Mouse (Mus musculus): ENCODE measurements at regions not wholly inside any gene's neighbourhood (a gene's known extent, or its start where the extent isn't known, plus 50 kb on each side); places are given as distances from the start of the nearest gene placed in this dataset.

GRCm38 (mm10) chr1:138011581-138011980 lies 163.9 kb downstream of the Ptprc start:
- Histone ChIP-seq H3K4me3 (no peak overlapping the region), H3K27ac (no peak overlapping the region), H3K27me3 (ENCODE audit: poor library complexity, severe bottlenecking) (no peaks in the 10 kb centered on the region), H3K36me3 (replicated peaks) (no peaks in the 10 kb centered on the region), H3K9me3 (no peaks in the 10 kb centered on the region), H3K4me1 (0 out of 2 replicates have a peak, but pooled peaks cover 5% of the 10 kb centered on the region)
- WGBS = 86% methylated on average over 1 of the region's 1 CpGs
- no peak for DNase-seq (ENCODE audit: extremely low spot score, low spot score)

DNA sequence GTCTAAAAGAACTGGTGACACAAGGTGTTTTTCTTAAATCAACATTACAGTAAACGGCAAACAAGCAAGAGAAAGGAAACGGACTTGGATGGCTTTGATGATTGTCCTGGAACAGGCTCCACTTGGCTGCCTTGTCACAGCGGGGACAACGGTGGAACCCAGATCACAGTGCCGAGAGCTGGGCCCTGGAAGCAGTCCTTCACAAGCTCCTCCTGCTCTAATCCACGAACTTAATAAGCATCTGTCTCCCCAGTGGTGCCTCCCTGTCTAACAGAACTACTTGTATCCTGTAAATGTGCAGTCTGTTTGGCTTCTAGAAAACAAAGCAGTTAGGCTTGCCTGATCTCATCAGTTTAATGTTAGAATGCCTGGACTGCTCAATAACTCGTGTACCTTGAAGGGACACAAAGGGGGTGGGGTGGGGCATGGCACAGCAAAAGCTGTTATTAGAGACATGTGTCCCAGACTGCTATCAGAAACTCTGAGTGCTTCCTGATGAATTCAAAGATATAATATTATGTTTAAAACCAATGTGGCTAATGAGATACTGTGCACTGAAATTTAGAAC lies 164.5 kb downstream of the Ptprc start:
- DNase-seq (ENCODE audit: extremely low spot score, low spot score) = no peak
- 0 out of 2 replicates have a peak, but pooled peaks cover 5% of the 10 kb centered on the region for H3K4me1 ChIP-seq
- no peaks in the 10 kb centered on the region for H3K9me3 ChIP-seq
- no peak overlapping the region for H3K4me3 ChIP-seq
- H3K27ac ChIP-seq = no peak overlapping the region
- WGBS = 79% methylated on average over 7 of the region's 7 CpGs
- H3K36me3 ChIP-seq (replicated peaks) = no peaks in the 10 kb centered on the region
- no peaks in the 10 kb centered on the region for H3K27me3 ChIP-seq (ENCODE audit: poor library complexity, severe bottlenecking)

DNA sequence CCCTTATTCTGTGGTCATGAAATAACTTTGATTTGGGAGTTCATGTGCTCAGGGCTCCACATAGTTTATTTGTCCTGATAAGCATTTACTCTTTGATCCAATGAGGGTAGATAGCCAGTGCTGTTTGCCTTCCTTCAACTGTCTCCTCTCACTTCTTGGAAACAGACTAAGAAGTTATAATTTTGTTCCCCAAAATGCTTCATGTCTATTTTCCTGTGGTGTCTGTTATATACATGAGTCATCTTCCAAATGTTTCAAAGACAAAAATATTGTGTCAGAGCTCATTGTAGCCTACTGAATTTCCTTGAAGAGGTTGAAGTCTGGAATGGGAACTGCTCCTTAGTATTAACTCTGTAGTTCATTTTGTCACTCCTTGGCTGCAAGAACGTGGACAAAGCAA lies 168.7 kb downstream of the Ptprc start:
- Histone ChIP-seq H3K4me1 (0 out of 2 replicates have a peak, but pooled peaks cover 5% of the 10 kb centered on the region), H3K36me3 (replicated peaks) (no peaks in the 10 kb centered on the region), H3K27ac (no peak overlapping the region), H3K9me3 (no peaks in the 10 kb centered on the region), H3K27me3 (ENCODE audit: poor library complexity, severe bottlenecking) (no peaks in the 10 kb centered on the region), H3K4me3 (no peak overlapping the region)
- no peak for DNase-seq (ENCODE audit: extremely low spot score, low spot score)
- WGBS = 65% methylated on average over 1 of the region's 1 CpGs

DNA sequence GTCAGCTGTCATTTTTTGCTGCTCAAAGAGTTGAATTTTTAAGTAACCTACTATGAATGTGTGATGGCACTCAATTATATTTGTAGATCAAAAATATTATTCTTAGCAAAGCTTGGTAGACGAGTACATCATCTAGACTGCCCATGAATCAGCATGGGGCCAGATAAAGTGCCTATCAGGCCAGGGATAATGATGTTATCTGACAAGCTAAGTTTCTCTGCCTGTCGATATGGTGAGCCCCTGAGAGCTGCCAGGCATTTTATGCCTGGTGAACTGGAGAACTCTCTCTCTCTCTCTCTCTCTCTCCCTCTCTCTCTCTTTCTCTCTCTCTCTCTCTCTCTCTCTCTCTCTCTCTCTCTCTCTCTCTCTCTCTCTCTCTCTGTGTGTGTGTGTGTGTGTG lies 171.2 kb downstream of the Ptprc start:
- DNase-seq (ENCODE audit: extremely low spot score, low spot score) = no peak
- no peak overlapping the region for H3K27ac ChIP-seq
- no peaks in the 10 kb centered on the region for H3K27me3 ChIP-seq (ENCODE audit: poor library complexity, severe bottlenecking)
- no peak overlapping the region for H3K4me3 ChIP-seq
- H3K4me1 ChIP-seq = no peaks in the 10 kb centered on the region; the same call in 1 of the 2 replicates
- H3K36me3 ChIP-seq (replicated peaks) = no peaks in the 10 kb centered on the region
- H3K9me3 ChIP-seq = no peaks in the 10 kb centered on the region
- whole genome bisulfite sequencing = 67% methylated on average over 2 of the region's 2 CpGs

GRCm38 (mm10) chr1:137999268-137999900 lies 176.1 kb downstream of the Ptprc start:
- Histone ChIP-seq H3K9me3 (no peaks in the 10 kb centered on the region), H3K4me3 (no peak overlapping the region), H3K27ac (no peak overlapping the region), H3K4me1 (no peaks in the 10 kb centered on the region; the same call in 1 of the 2 replicates), H3K36me3 (replicated peaks) (no peaks in the 10 kb centered on the region), H3K27me3 (ENCODE audit: poor library complexity, severe bottlenecking) (no peaks in the 10 kb centered on the region)
- DNase-seq (ENCODE audit: extremely low spot score, low spot score) = no peak
- 77% methylated on average over 3 of the region's 3 CpGs for WGBS

DNA sequence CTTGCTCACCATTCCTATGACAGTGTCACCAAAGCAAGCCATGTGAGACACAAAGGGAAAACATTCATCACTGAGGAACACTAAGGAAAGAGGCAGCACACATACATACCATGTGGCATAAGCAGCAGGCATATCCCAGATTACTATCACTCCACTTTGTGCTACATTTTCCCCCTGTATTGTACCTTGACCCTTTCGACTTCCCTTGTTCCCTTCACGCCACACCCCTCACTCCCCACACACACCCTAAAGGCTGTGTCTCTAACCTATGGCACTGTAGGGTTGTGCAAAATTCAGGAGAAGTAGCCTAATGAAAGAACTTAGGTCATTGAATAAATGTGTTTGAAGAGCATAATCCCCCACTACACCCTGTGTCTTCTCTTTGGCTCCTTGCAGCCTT lies 179.5 kb downstream of the Ptprc start:
- H3K27ac ChIP-seq = no peak overlapping the region
- no peaks in the 10 kb centered on the region for H3K9me3 ChIP-seq
- no peaks in the 10 kb centered on the region; the same call in 1 of the 2 replicates for H3K4me1 ChIP-seq
- no peaks in the 10 kb centered on the region for H3K36me3 ChIP-seq (replicated peaks)
- no peak overlapping the region for H3K4me3 ChIP-seq
- no peaks in the 10 kb centered on the region for H3K27me3 ChIP-seq (ENCODE audit: poor library complexity, severe bottlenecking)
- no peak for DNase-seq (ENCODE audit: extremely low spot score, low spot score)
- WGBS = 74% methylated on average over 2 of the region's 2 CpGs

DNA sequence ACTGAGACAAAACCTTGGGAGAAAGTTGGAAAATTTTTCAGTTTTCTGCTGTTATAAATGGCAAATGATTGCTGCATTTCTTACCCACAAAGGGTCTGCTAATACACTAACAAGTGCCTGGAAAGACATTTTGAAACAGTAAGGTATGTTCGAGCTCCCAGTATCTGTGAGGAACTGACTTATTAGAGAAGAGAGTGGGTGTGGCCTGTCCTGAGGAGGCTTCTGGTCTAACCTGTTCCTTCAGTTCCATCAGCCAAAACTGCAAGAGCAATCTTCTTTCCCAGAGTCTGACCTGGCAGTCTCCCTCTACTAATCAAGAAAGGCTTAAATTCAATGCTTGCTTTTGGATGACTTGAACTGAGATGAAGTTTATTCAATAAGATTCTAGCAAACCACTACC lies 183.6 kb downstream of the Ptprc start:
- Histone ChIP-seq H3K4me3 (no peak overlapping the region), H3K4me1 (no peaks in the 10 kb centered on the region), H3K9me3 (no peaks in the 10 kb centered on the region), H3K27me3 (ENCODE audit: poor library complexity, severe bottlenecking) (no peaks in the 10 kb centered on the region), H3K36me3 (replicated peaks) (no peaks in the 10 kb centered on the region), H3K27ac (no peak overlapping the region)
- 92% methylated on average over 1 of the region's 1 CpGs for WGBS
- DNase-seq (ENCODE audit: extremely low spot score, low spot score) = no peak

DNA sequence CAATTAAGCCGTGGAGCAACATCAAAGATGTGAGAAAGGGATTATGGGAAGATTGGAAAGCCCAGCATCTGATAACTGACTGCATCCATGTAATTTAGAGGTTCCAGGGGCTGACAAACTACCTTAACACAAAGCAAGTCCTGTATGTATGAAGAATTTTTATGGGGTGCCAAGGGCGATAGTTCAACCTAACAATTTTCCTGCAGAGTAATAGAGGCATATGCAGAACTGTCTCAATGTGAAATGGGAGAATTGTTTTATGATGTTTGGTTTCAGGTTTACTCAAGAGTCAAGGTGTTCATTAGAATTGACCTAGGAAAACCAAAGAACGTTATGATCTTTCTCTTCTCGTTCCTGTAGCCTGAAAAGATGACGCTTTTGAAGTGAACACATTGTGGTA lies 184.1 kb downstream of the Ptprc start:
- WGBS = 92% methylated on average over 5 of the region's 5 CpGs
- Histone ChIP-seq H3K36me3 (replicated peaks) (no peaks in the 10 kb centered on the region), H3K9me3 (no peaks in the 10 kb centered on the region), H3K27ac (no peak overlapping the region), H3K27me3 (ENCODE audit: poor library complexity, severe bottlenecking) (no peaks in the 10 kb centered on the region), H3K4me3 (no peak overlapping the region), H3K4me1 (no peaks in the 10 kb centered on the region)
- no peak for DNase-seq (ENCODE audit: extremely low spot score, low spot score)

DNA sequence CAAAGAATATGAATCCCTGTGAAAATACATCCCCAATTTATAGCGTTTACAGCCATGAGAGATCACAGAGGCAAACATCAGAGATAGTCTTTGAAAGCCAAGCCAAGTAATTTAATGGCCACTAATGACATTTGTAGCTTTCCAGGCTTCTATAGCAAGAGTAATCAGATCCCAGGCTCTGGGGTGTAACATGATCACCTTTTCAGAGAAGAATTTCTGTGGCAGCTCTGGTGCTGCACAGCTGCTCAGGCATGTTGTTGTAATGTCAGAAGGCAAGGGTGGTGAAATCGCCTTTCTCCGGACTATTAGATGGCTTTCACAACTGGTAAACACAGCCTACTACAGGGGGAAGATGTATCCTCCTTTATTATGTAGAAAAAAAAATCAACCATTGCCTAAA lies 202.1 kb downstream of the Ptprc start:
- WGBS = 53% methylated on average over 3 of the region's 3 CpGs
- H3K27ac ChIP-seq = no peak overlapping the region
- no peaks in the 10 kb centered on the region for H3K9me3 ChIP-seq
- H3K36me3 ChIP-seq (replicated peaks) = peaks cover 3% of the 10 kb centered on the region; the same call in 1 of the 2 replicates
- no peak for DNase-seq (ENCODE audit: extremely low spot score, low spot score)
- no peaks in the 10 kb centered on the region for H3K27me3 ChIP-seq (ENCODE audit: poor library complexity, severe bottlenecking)
- no peak overlapping the region for H3K4me3 ChIP-seq
- H3K4me1 ChIP-seq = peaks cover 10% of the 10 kb centered on the region

DNA sequence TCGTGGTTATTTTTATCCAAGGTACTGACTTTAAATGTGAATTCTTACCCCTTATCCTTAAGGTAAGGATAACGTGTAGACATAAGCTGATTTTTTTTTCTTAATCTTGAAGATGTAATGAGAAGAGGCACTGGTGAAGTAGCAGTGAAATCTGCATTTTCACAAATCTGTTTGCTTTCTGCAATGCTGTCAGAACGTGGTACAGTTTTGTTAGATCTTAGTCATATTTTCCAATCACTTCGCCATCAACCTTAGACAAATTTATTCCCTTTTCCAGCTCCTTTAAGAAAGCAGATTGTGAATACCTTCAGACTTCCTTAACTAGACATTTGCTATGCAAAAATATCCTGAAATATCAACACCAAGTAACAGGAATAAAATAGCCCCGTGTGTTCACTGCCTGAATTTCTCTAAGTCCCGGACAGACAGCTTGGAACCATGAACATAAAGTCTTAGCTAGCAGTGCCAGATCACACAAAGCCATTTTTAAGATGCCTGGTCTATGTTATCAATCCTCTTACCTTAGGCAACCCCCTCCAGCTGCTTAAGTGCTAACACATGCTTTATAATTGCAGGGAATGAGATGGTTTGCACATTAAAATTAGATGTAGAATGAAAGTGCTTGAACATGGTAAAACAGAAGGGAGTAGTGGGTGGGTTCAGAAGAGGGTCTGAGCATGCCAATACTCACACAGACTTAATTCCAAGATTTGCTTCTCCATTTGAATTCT lies 202.7 kb downstream of the Ptprc start:
- Histone ChIP-seq H3K4me1 (peaks cover 10% of the 10 kb centered on the region), H3K9me3 (no peaks in the 10 kb centered on the region), H3K4me3 (no peak overlapping the region), H3K36me3 (replicated peaks) (peaks cover 3% of the 10 kb centered on the region; the same call in 1 of the 2 replicates), H3K27me3 (ENCODE audit: poor library complexity, severe bottlenecking) (no peaks in the 10 kb centered on the region), H3K27ac (no peak overlapping the region)
- no peak for DNase-seq (ENCODE audit: extremely low spot score, low spot score)
- WGBS = 85% methylated on average over 6 of the region's 6 CpGs

GRCm38 (mm10) chr1:137966151-137966836 lies 209.2 kb downstream of the Ptprc start:
- WGBS = 86% methylated on average over 16 of the region's 16 CpGs
- H3K27me3 ChIP-seq (ENCODE audit: poor library complexity, severe bottlenecking) = no peaks in the 10 kb centered on the region
- H3K9me3 ChIP-seq = no peaks in the 10 kb centered on the region
- no peaks in the 10 kb centered on the region for H3K4me1 ChIP-seq
- DNase-seq (ENCODE audit: extremely low spot score, low spot score) = no peak
- no peak overlapping the region for H3K27ac ChIP-seq
- peaks cover 45% of the 10 kb centered on the region for H3K36me3 ChIP-seq (replicated peaks)
- H3K4me3 ChIP-seq = no peak overlapping the region

DNA sequence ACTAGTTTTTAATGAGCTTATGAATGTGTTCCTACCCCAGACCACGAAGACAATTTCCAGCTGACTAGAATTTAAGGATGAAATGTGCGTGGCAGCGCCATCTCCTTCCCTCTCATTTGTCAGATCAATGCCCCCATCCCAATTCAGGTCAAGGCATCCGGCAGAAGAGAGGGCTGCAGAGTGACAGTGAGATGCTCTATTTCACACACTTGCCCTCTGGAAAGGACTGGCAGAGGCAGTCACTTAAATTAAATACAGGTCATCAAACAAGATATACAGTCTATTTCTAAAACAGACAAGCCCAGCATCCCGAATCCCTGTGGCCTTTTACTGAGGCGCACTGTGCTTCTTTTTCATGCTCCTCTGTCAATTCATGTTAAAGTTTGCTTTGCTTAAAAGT lies 211.9 kb downstream of the Ptprc start:
- Histone ChIP-seq H3K36me3 (replicated peaks) (peaks cover 60% of the 10 kb centered on the region), H3K9me3 (no peaks in the 10 kb centered on the region), H3K27me3 (ENCODE audit: poor library complexity, severe bottlenecking) (no peaks in the 10 kb centered on the region), H3K4me1 (no peaks in the 10 kb centered on the region), H3K27ac (no peak overlapping the region), H3K4me3 (no peak overlapping the region)
- DNase-seq (ENCODE audit: extremely low spot score, low spot score) = no peak
- 87% methylated on average over 6 of the region's 6 CpGs for WGBS

DNA sequence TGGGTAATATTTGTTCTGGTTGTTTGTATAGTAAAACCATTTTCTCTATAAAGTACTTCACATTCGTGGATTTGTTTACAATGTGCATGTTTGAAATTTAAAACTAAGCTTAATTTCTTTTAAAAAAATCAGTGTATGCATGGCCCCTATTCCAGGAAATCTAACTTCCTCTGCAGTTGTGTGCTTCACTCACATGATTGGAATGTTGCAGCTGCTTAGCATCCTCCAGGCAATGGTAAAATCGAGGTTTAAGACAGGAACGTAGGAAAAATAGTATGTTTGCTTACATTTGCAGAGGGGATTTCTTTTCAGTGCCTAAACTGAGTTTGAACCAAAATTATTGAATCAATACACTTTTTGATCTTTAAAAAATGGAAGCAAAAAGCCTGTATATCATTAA lies 217.5 kb downstream of the Ptprc start:
- no peak for DNase-seq (ENCODE audit: extremely low spot score, low spot score)
- Histone ChIP-seq H3K4me3 (no peak overlapping the region), H3K9me3 (no peaks in the 10 kb centered on the region), H3K27ac (no peak overlapping the region), H3K4me1 (no peaks in the 10 kb centered on the region; the same call in 1 of the 2 replicates), H3K27me3 (ENCODE audit: poor library complexity, severe bottlenecking) (no peaks in the 10 kb centered on the region), H3K36me3 (replicated peaks) (peaks cover 47% of the 10 kb centered on the region)
- WGBS = 89% methylated on average over 3 of the region's 3 CpGs

Measured in forebrain, embryonic 10.5 days (tissue).